7 mouse cellular contexts compared by ENCODE assay signal in genomic region chr16:20724338-20724748, GRCm38 (mm10). TPM values are rescaled to one million over a fixed set of nuclear protein-coding genes. Genes with fewer than 3 reads are reported as not detected.
DNase-seq lines count a peak whose midpoint lies in the region; ATAC-seq and TF ChIP-seq lines count a peak whose summit lies in the region.

No protein-coding gene starts in this region.

- peaks cover 86% of the 10 kb centered on the region for H3K4me1 ChIP-seq in E14TG2a.4 (replicated peaks; ENCODE audit: low read depth, low read length)
- 0 out of 2 replicates have a peak, but pooled peaks cover 4% of the 10 kb centered on the region for H3K4me1 ChIP-seq in embryonic facial prominence, embryonic 15.5 days
- H3K4me1 ChIP-seq in limb, embryonic 12.5 days (replicated peaks): peaks cover 15% of the 10 kb centered on the region
- no peaks in the 10 kb centered on the region for H3K4me1 ChIP-seq in midbrain, embryonic 12.5 days

- peak; percentile 76; the same call in 1 of the 2 replicates for ATAC-seq in embryonic facial prominence, embryonic 15.5 days (ENCODE audit: insufficient number of reproducible peaks, low FRiP score, low TSS enrichment, low read depth)
- peak; percentile 86 to 94 for ATAC-seq in hematopoietic stem cell, adult 5-6 weeks (replicated peaks in 1 of 2; ENCODE audit: insufficient read depth in 1 of 2, low FRiP score in 2 of 2, low TSS enrichment in 1 of 2, low read depth in 1 of 2, poor library complexity in 2 of 2, severe bottlenecking in 2 of 2)
- peak; percentile 65; the same call in 1 of the 2 replicates for ATAC-seq in limb, embryonic 12.5 days (ENCODE audit: insufficient number of reproducible peaks, insufficient read depth, low FRiP score, low TSS enrichment, low read depth)
- peak; percentile 72; the same call in 1 of the 2 replicates for ATAC-seq in midbrain, embryonic 12.5 days (ENCODE audit: low FRiP score, low read depth)

- peak; percentile 87 for DNase-seq in NIH3T3 (ENCODE audit: low read depth)
- peak; percentile 36 for DNase-seq in thymus, postnatal 25 days

- peaks cover 62% of the 10 kb centered on the region for H3K36me3 ChIP-seq in E14TG2a.4 (ENCODE audit: insufficient read depth, low read length)
- H3K36me3 ChIP-seq in embryonic facial prominence, embryonic 15.5 days: peaks cover 20% of the 10 kb centered on the region
- peaks cover 31% of the 10 kb centered on the region for H3K36me3 ChIP-seq in limb, embryonic 12.5 days
- H3K36me3 ChIP-seq in midbrain, embryonic 12.5 days: peaks cover 20% of the 10 kb centered on the region

- TF ChIP-seq CTCF in E14TG2a.4 (conservative IDR thresholded peaks at IDR 0.05; ENCODE audit: low read length): peak; percentile 49

- H3K4me3 ChIP-seq in E14TG2a.4 (replicated peaks; ENCODE audit: low read length): peak overlapping the region; percentile 8; the same call in 1 of the 2 replicates
- no peak overlapping the region for H3K4me3 ChIP-seq in embryonic facial prominence, embryonic 15.5 days (replicated peaks)
- H3K4me3 ChIP-seq in limb, embryonic 12.5 days (replicated peaks): no peak overlapping the region
- no peak overlapping the region for H3K4me3 ChIP-seq in midbrain, embryonic 12.5 days

- no peaks in the 10 kb centered on the region for H3K27me3 ChIP-seq in E14TG2a.4 (ENCODE audit: insufficient read depth, low read length)
- no peaks in the 10 kb centered on the region for H3K27me3 ChIP-seq in embryonic facial prominence, embryonic 15.5 days
- no peaks in the 10 kb centered on the region for H3K27me3 ChIP-seq in limb, embryonic 12.5 days
- H3K27me3 ChIP-seq in midbrain, embryonic 12.5 days: no peaks in the 10 kb centered on the region

- H3K9ac ChIP-seq in embryonic facial prominence, embryonic 15.5 days: no peak overlapping the region
- no peak overlapping the region for H3K9ac ChIP-seq in limb, embryonic 12.5 days (replicated peaks)
- no peak overlapping the region for H3K9ac ChIP-seq in midbrain, embryonic 12.5 days (replicated peaks)

- 43% methylated on average over 5 of the region's 5 CpGs for WGBS in embryonic facial prominence, embryonic 15.5 days
- WGBS in limb, embryonic 12.5 days: 27% methylated on average over 5 of the region's 5 CpGs
- WGBS in midbrain, embryonic 12.5 days: 34% methylated on average over 5 of the region's 5 CpGs

- H3K4me2 ChIP-seq in embryonic facial prominence, embryonic 15.5 days (replicated peaks): no peak overlapping the region
- H3K4me2 ChIP-seq in limb, embryonic 12.5 days: no peak overlapping the region
- H3K4me2 ChIP-seq in midbrain, embryonic 12.5 days (replicated peaks): no peak overlapping the region

- H3K9me3 ChIP-seq in E14TG2a.4 (ENCODE audit: low read length): no peaks in the 10 kb centered on the region
- no peaks in the 10 kb centered on the region for H3K9me3 ChIP-seq in embryonic facial prominence, embryonic 15.5 days (replicated peaks)
- H3K9me3 ChIP-seq in limb, embryonic 12.5 days: no peaks in the 10 kb centered on the region
- H3K9me3 ChIP-seq in midbrain, embryonic 12.5 days: no peaks in the 10 kb centered on the region

- no peak overlapping the region for H3K27ac ChIP-seq in embryonic facial prominence, embryonic 15.5 days (replicated peaks)
- peak overlapping the region; percentile 56; the same call in 1 of the 2 replicates for H3K27ac ChIP-seq in limb, embryonic 12.5 days
- no peak overlapping the region for H3K27ac ChIP-seq in midbrain, embryonic 12.5 days (replicated peaks)

RNA-seq across cellular contexts. Expression of gene Clcn2, which starts 6.8 kb away (rescaled TPM):
- polyA plus RNA-seq in embryonic facial prominence, embryonic 15.5 days (2015; fragmentation: Nextera tagmentation; extraction: Ambion mirVana): 15.6 and 16.0 TPM in 2 replicates
- total RNA-seq in hematopoietic stem cell, adult 5-6 weeks (2017): 2.8 and 4.2 TPM in 2 replicates
- polyA plus RNA-seq in limb, embryonic 12.5 days (2016; fragmentation: Nextera tagmentation; extraction: Ambion mirVana): 31.1 and 31.9 TPM in 2 replicates
- polyA plus RNA-seq in midbrain, embryonic 12.5 days (2016; fragmentation: Nextera tagmentation; extraction: Ambion mirVana): 30.7 and 32.8 TPM in 2 replicates

RNA-seq across cellular contexts. Expression of gene Polr2h, which starts 6.9 kb away (rescaled TPM):
- polyA plus RNA-seq in embryonic facial prominence, embryonic 15.5 days (2015; fragmentation: Nextera tagmentation; extraction: Ambion mirVana): 90.0 and 100 TPM in 2 replicates
- total RNA-seq in hematopoietic stem cell, adult 5-6 weeks (2017): 79.3 and 81.7 TPM in 2 replicates
- 114 and 118 TPM in 2 replicates for polyA plus RNA-seq in limb, embryonic 12.5 days (2016; fragmentation: Nextera tagmentation; extraction: Ambion mirVana)
- polyA plus RNA-seq in midbrain, embryonic 12.5 days (2016; fragmentation: Nextera tagmentation; extraction: Ambion mirVana): 84.5 and 87.6 TPM in 2 replicates

RNA-seq across cellular contexts. Expression of gene Chrd, which starts 8.6 kb away (rescaled TPM):
- 8.5 and 10.8 TPM in 2 replicates for polyA plus RNA-seq in embryonic facial prominence, embryonic 15.5 days (2015; fragmentation: Nextera tagmentation; extraction: Ambion mirVana)
- total RNA-seq in hematopoietic stem cell, adult 5-6 weeks (2017): not detected in 2 replicates
- polyA plus RNA-seq in limb, embryonic 12.5 days (2016; fragmentation: Nextera tagmentation; extraction: Ambion mirVana): 5.0 and 5.1 TPM in 2 replicates
- 4.8 and 5.3 TPM in 2 replicates for polyA plus RNA-seq in midbrain, embryonic 12.5 days (2016; fragmentation: Nextera tagmentation; extraction: Ambion mirVana)

RNA-seq across cellular contexts. Expression of gene Thpo, which starts 10.0 kb away (rescaled TPM):
- 1.3 and 1.6 TPM in 2 replicates for polyA plus RNA-seq in embryonic facial prominence, embryonic 15.5 days (2015; fragmentation: Nextera tagmentation; extraction: Ambion mirVana)
- not detected in 2 replicates for total RNA-seq in hematopoietic stem cell, adult 5-6 weeks (2017)
- polyA plus RNA-seq in limb, embryonic 12.5 days (2016; fragmentation: Nextera tagmentation; extraction: Ambion mirVana): 0.48 and 0.56 TPM in 2 replicates
- polyA plus RNA-seq in midbrain, embryonic 12.5 days (2016; fragmentation: Nextera tagmentation; extraction: Ambion mirVana): 0.43 and 0.63 TPM in 2 replicates

RNA-seq across cellular contexts. Expression of gene Fam131a, which starts 31.3 kb away (rescaled TPM):
- polyA plus RNA-seq in embryonic facial prominence, embryonic 15.5 days (2015; fragmentation: Nextera tagmentation; extraction: Ambion mirVana): 14.0 and 15.3 TPM in 2 replicates
- 0.65 and 1.1 TPM in 2 replicates for total RNA-seq in hematopoietic stem cell, adult 5-6 weeks (2017)
- 5.3 and 7.4 TPM in 2 replicates for polyA plus RNA-seq in limb, embryonic 12.5 days (2016; fragmentation: Nextera tagmentation; extraction: Ambion mirVana)
- polyA plus RNA-seq in midbrain, embryonic 12.5 days (2016; fragmentation: Nextera tagmentation; extraction: Ambion mirVana): 17.9 and 18.0 TPM in 2 replicates
